Mouse (Mus musculus): ENCODE results near the gene Gnaz. TPM values are rescaled to one million over a fixed set of nuclear protein-coding genes. Genes with fewer than 3 reads are reported as not detected.

Gene Gnaz
- total and polyA plus RNA-seq, 3 experiments = 0.80 to 1.3 (median 1.0) TPM

GRCm38 (mm10) chr10:75020271-75020670 is 53.3 kb downstream of the Gnaz start:
- no peaks in the 10 kb centered on the region for H3K4me1 ChIP-seq (ENCODE audit: control insufficient read depth, insufficient read depth, low read length)
- no peak for DNase-seq
- intact Hi-C loops (cut with DNase I) = loop anchor here (2.0 to 5.0 kb wide), 2 partner anchors 83 to 98 kb away; no protein-coding TSS in a partner anchor
- H3K27me3 ChIP-seq (ENCODE audit: control insufficient read depth, insufficient read depth, low read length) = peaks cover 4% of the 10 kb centered on the region; the same call in 1 of the 2 replicates
- no peak overlapping the region for H3K9ac ChIP-seq (ENCODE audit: low read depth, low read length)
- H3K36me3 ChIP-seq (ENCODE audit: control insufficient read depth, insufficient read depth, low read length) = no peaks in the 10 kb centered on the region
- no peaks in the 10 kb centered on the region for H3K79me2 ChIP-seq (replicated peaks; ENCODE audit: control insufficient read depth, insufficient read depth, low read length)
- 69% methylated on average over 2 of the region's 2 CpGs for WGBS
- no peak overlapping the region for H3K4me3 ChIP-seq
- TF ChIP-seq EP300 (IDR thresholded peaks at IDR 0.05; ENCODE audit: insufficient read depth, low read depth, low read length) = no peak
- no peak for TF ChIP-seq POLR2A (IDR thresholded peaks at IDR 0.05; ENCODE audit: insufficient read depth, low read depth, low read length)
- TF ChIP-seq CTCF (IDR thresholded peaks at IDR 0.05) = no peak
- no peak overlapping the region for H3K27ac ChIP-seq

- H3K27me3 ChIP-seq (ENCODE audit: control insufficient read depth, insufficient read depth, low read length) = peaks cover 4% of the 10 kb centered on the region; the same call in 1 of the 2 replicates
Measured at GRCm38 (mm10) chr10:75021138-75021537, 54.2 kb downstream of the Gnaz start.

GRCm38 (mm10) chr10:75026491-75026890 is 59.5 kb downstream of the Gnaz start:
- H3K27ac ChIP-seq = no peak overlapping the region
- TF ChIP-seq CTCF (IDR thresholded peaks at IDR 0.05) = no peak
- TF ChIP-seq POLR2A (IDR thresholded peaks at IDR 0.05; ENCODE audit: insufficient read depth, low read depth, low read length) = no peak
- TF ChIP-seq EP300 (IDR thresholded peaks at IDR 0.05; ENCODE audit: insufficient read depth, low read depth, low read length) = no peak
- peaks cover 2% of the 10 kb centered on the region; the same call in 1 of the 2 replicates for H3K27me3 ChIP-seq (ENCODE audit: control insufficient read depth, insufficient read depth, low read length)
- H3K36me3 ChIP-seq (ENCODE audit: control insufficient read depth, insufficient read depth, low read length) = no peaks in the 10 kb centered on the region
- intact Hi-C loops (cut with DNase I) = no loop called here
- no peak for DNase-seq
- 68% methylated on average over 8 of the region's 8 CpGs for WGBS
- no peaks in the 10 kb centered on the region for H3K79me2 ChIP-seq (replicated peaks; ENCODE audit: control insufficient read depth, insufficient read depth, low read length)
- H3K4me1 ChIP-seq (ENCODE audit: control insufficient read depth, insufficient read depth, low read length) = no peaks in the 10 kb centered on the region
- no peak overlapping the region for H3K9ac ChIP-seq (ENCODE audit: low read depth, low read length)
- H3K4me3 ChIP-seq = no peak overlapping the region

More at GRCm38 (mm10) chr10:75021138-75021537, 54.2 kb downstream of the Gnaz start:
- intact Hi-C loops (cut with DNase I) = loop anchor here (2.0 to 5.0 kb wide), 2 partner anchors 84 to 99 kb away; no protein-coding TSS in a partner anchor
- Histone ChIP-seq H3K4me1 (ENCODE audit: control insufficient read depth, insufficient read depth, low read length) (no peaks in the 10 kb centered on the region), H3K36me3 (ENCODE audit: control insufficient read depth, insufficient read depth, low read length) (no peaks in the 10 kb centered on the region), H3K4me3 (no peak overlapping the region), H3K27ac (no peak overlapping the region), H3K79me2 (replicated peaks; ENCODE audit: control insufficient read depth, insufficient read depth, low read length) (no peaks in the 10 kb centered on the region), H3K9ac (ENCODE audit: low read depth, low read length) (no peak overlapping the region)
- DNase-seq = peak; percentile 31 to 71
- TF ChIP-seq EP300 (IDR thresholded peaks at IDR 0.05; ENCODE audit: insufficient read depth, low read depth, low read length) = no peak
- TF ChIP-seq POLR2A (IDR thresholded peaks at IDR 0.05; ENCODE audit: insufficient read depth, low read depth, low read length) = no peak
- peak; percentile 89 for TF ChIP-seq CTCF (IDR thresholded peaks at IDR 0.05)
- WGBS = 12% methylated on average over 6 of the region's 6 CpGs

GRCm38 (mm10) chr10:75028743-75029142 is 61.8 kb downstream of the Gnaz start:
- H3K36me3 ChIP-seq (ENCODE audit: control insufficient read depth, insufficient read depth, low read length) = no peaks in the 10 kb centered on the region
- no peak for TF ChIP-seq EP300 (IDR thresholded peaks at IDR 0.05; ENCODE audit: insufficient read depth, low read depth, low read length)
- no peak for TF ChIP-seq POLR2A (IDR thresholded peaks at IDR 0.05; ENCODE audit: insufficient read depth, low read depth, low read length)
- no peak for TF ChIP-seq CTCF (IDR thresholded peaks at IDR 0.05)
- 60% methylated on average over 8 of the region's 8 CpGs for WGBS
- H3K27ac ChIP-seq = no peak overlapping the region
- no peaks in the 10 kb centered on the region for H3K79me2 ChIP-seq (replicated peaks; ENCODE audit: control insufficient read depth, insufficient read depth, low read length)
- no peak for DNase-seq
- intact Hi-C loops (cut with DNase I) = no loop called here
- H3K4me1 ChIP-seq (ENCODE audit: control insufficient read depth, insufficient read depth, low read length) = no peaks in the 10 kb centered on the region
- H3K9ac ChIP-seq (ENCODE audit: low read depth, low read length) = no peak overlapping the region
- no peaks in the 10 kb centered on the region for H3K27me3 ChIP-seq (ENCODE audit: control insufficient read depth, insufficient read depth, low read length)
- no peak overlapping the region for H3K4me3 ChIP-seq

- Histone ChIP-seq H3K36me3 (ENCODE audit: control insufficient read depth, insufficient read depth, low read length) (no peaks in the 10 kb centered on the region), H3K9ac (ENCODE audit: low read depth, low read length) (no peak overlapping the region), H3K4me1 (ENCODE audit: control insufficient read depth, insufficient read depth, low read length) (no peaks in the 10 kb centered on the region), H3K27ac (no peak overlapping the region), H3K4me3 (no peak overlapping the region), H3K79me2 (replicated peaks; ENCODE audit: control insufficient read depth, insufficient read depth, low read length) (no peaks in the 10 kb centered on the region), H3K27me3 (ENCODE audit: control insufficient read depth, insufficient read depth, low read length) (no peaks in the 10 kb centered on the region; the same call in 1 of the 2 replicates)
- TF ChIP-seq POLR2A (IDR thresholded peaks at IDR 0.05; ENCODE audit: insufficient read depth, low read depth, low read length) (no peak), EP300 (IDR thresholded peaks at IDR 0.05; ENCODE audit: insufficient read depth, low read depth, low read length) (no peak), CTCF (IDR thresholded peaks at IDR 0.05) (no peak)
- no peak for DNase-seq
- WGBS = 90% methylated on average over 3 of the region's 3 CpGs
- intact Hi-C loops (cut with DNase I) = no loop called here
Measured at GRCm38 (mm10) chr10:75029677-75030076, 62.7 kb downstream of the Gnaz start.

- Histone ChIP-seq H3K4me1 (ENCODE audit: control insufficient read depth, insufficient read depth, low read length) (no peaks in the 10 kb centered on the region), H3K79me2 (replicated peaks; ENCODE audit: control insufficient read depth, insufficient read depth, low read length) (no peaks in the 10 kb centered on the region), H3K36me3 (ENCODE audit: control insufficient read depth, insufficient read depth, low read length) (no peaks in the 10 kb centered on the region), H3K27ac (no peak overlapping the region), H3K27me3 (ENCODE audit: control insufficient read depth, insufficient read depth, low read length) (no peaks in the 10 kb centered on the region; the same call in 1 of the 2 replicates), H3K9ac (ENCODE audit: low read depth, low read length) (no peak overlapping the region), H3K4me3 (no peak overlapping the region)
- WGBS = 62% methylated on average over 3 of the region's 3 CpGs
- TF ChIP-seq POLR2A (IDR thresholded peaks at IDR 0.05; ENCODE audit: insufficient read depth, low read depth, low read length) = no peak
- no peak for DNase-seq
- intact Hi-C loops (cut with DNase I) = no loop called here
Measured at GRCm38 (mm10) chr10:75030234-75030633, 63.3 kb downstream of the Gnaz start.

Measured in heart, adult 2 months (tissue).